Mouse (Mus musculus) lung, postnatal 10 days (tissue): Measurements from ENCODE around the gene Nfatc2ip.

Source experiments
- DNase-seq: peaks from one replicate; pipeline ENCODE4 v3.0.0; 2021

The Nfatc2ip gene

GRCm38 (mm10) chr7:126396298-126397119, at the start of gene Nfatc2ip:
Gene Nfatc2ip (minus strand): TSS chr7:126396737.
- peak; percentile 97 for DNase-seq

- DNase-seq = no peak
Observed at GRCm38 (mm10) chr7:126446217-126446616, 49.7 kb upstream of the Nfatc2ip start.

- DNase-seq = no peak
Observed at GRCm38 (mm10) chr7:126445104-126445815, 48.7 kb upstream of the Nfatc2ip start.

GRCm38 (mm10) chr7:126444536-126444935, 48.0 kb upstream of the Nfatc2ip start:
- DNase-seq = no peak

- no peak for DNase-seq
Observed at GRCm38 (mm10) chr7:126443997-126444396, 47.5 kb upstream of the Nfatc2ip start.

- DNase-seq = no peak
Observed at GRCm38 (mm10) chr7:126440134-126440533, 43.6 kb upstream of the Nfatc2ip start.

GRCm38 (mm10) chr7:126436851-126437250, 40.3 kb upstream of the Nfatc2ip start:
- peak; percentile 79 for DNase-seq

GRCm38 (mm10) chr7:126435801-126436200, 39.3 kb upstream of the Nfatc2ip start:
- no peak for DNase-seq

- no peak for DNase-seq
Observed at GRCm38 (mm10) chr7:126434726-126435125, 38.2 kb upstream of the Nfatc2ip start.

GRCm38 (mm10) chr7:126430167-126430566, 33.6 kb upstream of the Nfatc2ip start:
- DNase-seq = no peak

- no peak for DNase-seq
Observed at GRCm38 (mm10) chr7:126429503-126429898, 33.0 kb upstream of the Nfatc2ip start.

GRCm38 (mm10) chr7:126428631-126429502, 32.3 kb upstream of the Nfatc2ip start, which contains the start of gene Rabep2:
Gene Rabep2 (plus strand): TSS chr7:126428759.
- peak; percentile 97 for DNase-seq

- DNase-seq = no peak
Observed at GRCm38 (mm10) chr7:126428154-126428553, 31.6 kb upstream of the Nfatc2ip start.

GRCm38 (mm10) chr7:126427323-126427860, 30.9 kb upstream of the Nfatc2ip start:
- DNase-seq = peak; percentile 22

GRCm38 (mm10) chr7:126424161-126424560, 27.6 kb upstream of the Nfatc2ip start:
- DNase-seq = no peak

GRCm38 (mm10) chr7:126421756-126422155, 25.2 kb upstream of the Nfatc2ip start:
- DNase-seq = no peak

GRCm38 (mm10) chr7:126418496-126418895, 22.0 kb upstream of the Nfatc2ip start:
- no peak for DNase-seq

GRCm38 (mm10) chr7:126417606-126418005, 21.1 kb upstream of the Nfatc2ip start:
- no peak for DNase-seq

GRCm38 (mm10) chr7:126417045-126417444, 20.5 kb upstream of the Nfatc2ip start:
- DNase-seq = no peak

GRCm38 (mm10) chr7:126416615-126417014, 20.1 kb upstream of the Nfatc2ip start:
- DNase-seq = no peak

- no peak for DNase-seq
Observed at GRCm38 (mm10) chr7:126414725-126415124, 18.2 kb upstream of the Nfatc2ip start, which contains the start of gene Cd19. Gene Cd19 (minus strand): TSS chr7:126414889.

GRCm38 (mm10) chr7:126411061-126411460, 14.5 kb upstream of the Nfatc2ip start:
- DNase-seq = no peak

- DNase-seq = no peak
Observed at GRCm38 (mm10) chr7:126408686-126409085, 12.1 kb upstream of the Nfatc2ip start.
